Mouse (Mus musculus): ENCODE data around the gene Gm3411. TPM values are rescaled to one million over a fixed set of nuclear protein-coding genes. Genes with fewer than 3 reads are reported as not detected.
"Not testable (repeated sequence)": the region's sequence is repeated elsewhere in the genome, so short reads cannot be mapped to it uniquely, and the experiment has no call there.

Gene Gm3411
- polyA plus RNA-seq (2014; fragmentation: Nextera tagmentation; extraction: Ambion mirVana) = 0.21 and 0.25 TPM in 2 replicates

DNA sequence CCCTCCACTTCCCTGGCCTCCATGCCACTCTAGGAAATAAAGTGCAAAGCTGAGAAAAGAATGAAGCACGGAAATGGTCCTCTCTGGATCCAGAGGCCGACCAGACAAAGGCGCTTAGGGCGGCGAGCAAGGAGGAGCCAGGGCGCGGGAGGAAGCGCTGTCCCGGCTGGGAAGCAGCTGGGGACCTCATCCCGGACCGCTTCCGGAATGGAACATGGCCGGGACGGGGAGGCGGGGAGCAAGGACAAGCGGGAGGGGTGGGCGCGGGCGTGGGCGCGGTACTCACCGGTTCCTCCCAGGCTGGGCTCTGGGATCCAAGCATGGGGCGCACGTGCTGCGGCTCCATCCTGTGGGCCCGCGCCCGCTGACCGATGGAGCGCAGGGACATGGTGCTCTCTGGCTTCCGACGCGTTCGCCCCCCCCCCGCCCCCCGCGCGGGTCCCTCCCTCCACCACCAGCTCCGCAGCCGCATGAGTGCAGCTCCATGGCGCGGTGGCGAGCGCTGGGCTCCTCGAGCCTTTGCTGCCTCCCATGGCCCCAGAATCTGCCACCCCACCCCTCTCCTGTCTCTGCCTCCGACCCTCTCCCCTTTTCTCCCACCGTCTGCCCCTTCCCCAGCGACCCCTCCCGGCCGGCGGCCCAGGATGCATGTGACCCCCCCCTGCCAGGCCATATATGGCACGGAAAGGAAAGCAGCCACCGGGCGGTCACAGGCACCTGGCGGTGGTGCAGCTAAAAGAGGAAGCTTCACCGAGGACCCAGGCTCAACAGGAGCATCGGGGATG, at the start of gene Gm3411:
Gene Gm3411 (minus strand): TSS at position 320 of the 785 bp plus-strand sequence.
- Histone ChIP-seq H3K4me2 (peak within 1 kb of the TSS; percentile 47), H3K4me3 (ENCODE audit: low read depth, low read length) (peak within 1 kb of the TSS; percentile 33)
- not testable (repeated sequence) for H3K27me3 ChIP-seq (replicated peaks; ENCODE audit: control insufficient read depth, insufficient read depth, low read length); H3K9me3 ChIP-seq (ENCODE audit: control insufficient read depth, low read length); H3K9ac ChIP-seq (ENCODE audit: low read depth, low read length); H3K36me3 ChIP-seq (ENCODE audit: control insufficient read depth, insufficient read depth, low read length); H3K27ac ChIP-seq (ENCODE audit: low read depth, low read length); H3K4me1 ChIP-seq (replicated peaks; ENCODE audit: control insufficient read depth, insufficient read depth, low read length); ATAC-seq (replicated peaks; ENCODE audit: low FRiP score)
- WGBS = 2% methylated on average over 48 of the region's 57 CpGs
- DNase-seq (ENCODE audit: low spot score) = peak; percentile 34

GRCm38 (mm10) chr14:6304743-6305142, 17.7 kb upstream of the Gm3411 start, which contains the start of gene Gm21103:
Gene Gm21103, minus strand, starts transcription at chr14:6304843.
- H3K27ac ChIP-seq (ENCODE audit: low read depth, low read length); H3K9me3 ChIP-seq (ENCODE audit: control insufficient read depth, low read length); ATAC-seq (replicated peaks; ENCODE audit: low FRiP score); H3K4me3 ChIP-seq (ENCODE audit: low read depth, low read length); DNase-seq (ENCODE audit: low spot score); H3K4me1 ChIP-seq (replicated peaks; ENCODE audit: control insufficient read depth, insufficient read depth, low read length); H3K9ac ChIP-seq (ENCODE audit: low read depth, low read length); H3K4me2 ChIP-seq; H3K27me3 ChIP-seq (replicated peaks; ENCODE audit: control insufficient read depth, insufficient read depth, low read length); H3K36me3 ChIP-seq (ENCODE audit: control insufficient read depth, insufficient read depth, low read length): not testable (repeated sequence)
- 85% methylated on average over 2 of the region's 2 CpGs for WGBS

DNA sequence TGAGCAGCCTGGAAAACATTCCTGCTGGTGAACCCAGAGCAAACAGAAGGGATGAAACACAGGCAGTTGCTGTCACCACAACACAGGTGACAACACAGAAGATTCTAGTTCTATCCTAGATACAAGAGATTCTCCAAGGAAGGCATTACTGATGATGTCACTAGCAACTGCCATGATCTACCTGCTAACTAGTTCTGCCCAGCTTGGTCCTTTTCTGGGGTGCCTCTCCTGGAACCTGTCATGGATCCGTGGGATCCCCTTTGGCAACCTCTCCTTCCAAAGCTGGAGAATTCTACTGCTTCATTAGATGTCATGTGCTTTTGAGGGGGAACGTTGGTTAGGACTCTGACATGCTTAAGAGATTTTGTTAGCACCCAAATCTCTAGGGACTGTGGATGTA, 67.9 kb downstream of the Gm3411 start, which contains the start of gene Gm21560:
Gene Gm21560 (minus strand): TSS at position 101 of the 400 bp plus-strand sequence.
- not testable (repeated sequence) for ATAC-seq (replicated peaks; ENCODE audit: low FRiP score)
- 71% methylated on average over 1 of the region's 2 CpGs for WGBS

More for the DNA sequence above, 67.9 kb downstream of the Gm3411 start, which contains the start of gene Gm21560:
- H3K27ac ChIP-seq (ENCODE audit: low read depth, low read length); H3K27me3 ChIP-seq (replicated peaks; ENCODE audit: control insufficient read depth, insufficient read depth, low read length); H3K9ac ChIP-seq (ENCODE audit: low read depth, low read length); H3K4me1 ChIP-seq (replicated peaks; ENCODE audit: control insufficient read depth, insufficient read depth, low read length); H3K4me3 ChIP-seq (ENCODE audit: low read depth, low read length); DNase-seq (ENCODE audit: low spot score); H3K36me3 ChIP-seq (ENCODE audit: control insufficient read depth, insufficient read depth, low read length); H3K9me3 ChIP-seq (ENCODE audit: control insufficient read depth, low read length); H3K4me2 ChIP-seq: not testable (repeated sequence)

Other genes with a start within 250 kb of the Gm3411 start
- gene Gm6337, start 229.0 kb downstream of the Gm3411 start, polyA plus RNA-seq (2014; fragmentation: Nextera tagmentation; extraction: Ambion mirVana) = not detected in 2 replicates
- gene Gm8206, start 193.3 kb downstream of the Gm3411 start, polyA plus RNA-seq (2014; fragmentation: Nextera tagmentation; extraction: Ambion mirVana) = 0.59 TPM in 1 of 2 replicates, not detected in the other
- gene Gm3468, start 178.6 kb downstream of the Gm3411 start, polyA plus RNA-seq (2014; fragmentation: Nextera tagmentation; extraction: Ambion mirVana) = 0.43 and 0.73 TPM in 2 replicates
- not detected in 2 replicates for gene Gm3476, start 161.4 kb downstream of the Gm3411 start, polyA plus RNA-seq (2014; fragmentation: Nextera tagmentation; extraction: Ambion mirVana)
- not detected in 2 replicates for gene Gm21560, start 68.0 kb downstream of the Gm3411 start, polyA plus RNA-seq (2014; fragmentation: Nextera tagmentation; extraction: Ambion mirVana)
- not detected in 2 replicates for gene Gm21103, start 17.6 kb upstream of the Gm3411 start, polyA plus RNA-seq (2014; fragmentation: Nextera tagmentation; extraction: Ambion mirVana)
- not detected in 2 replicates for gene Gm3618, start 56.4 kb upstream of the Gm3411 start, polyA plus RNA-seq (2014; fragmentation: Nextera tagmentation; extraction: Ambion mirVana)
- not detected in 2 replicates for gene Gm16440, start 103.1 kb upstream of the Gm3411 start, polyA plus RNA-seq (2014; fragmentation: Nextera tagmentation; extraction: Ambion mirVana)
- gene Gm3591, start 125.2 kb upstream of the Gm3411 start, polyA plus RNA-seq (2014; fragmentation: Nextera tagmentation; extraction: Ambion mirVana) = 0.44 TPM in 1 of 2 replicates, not detected in the other
- not detected in 2 replicates for gene Gm3594, start 157.4 kb upstream of the Gm3411 start, polyA plus RNA-seq (2014; fragmentation: Nextera tagmentation; extraction: Ambion mirVana)

Measured in liver, embryonic 11.5 days (tissue).